Mouse (Mus musculus) ES-Bruce4 (cell line): ENCODE data around the gene Gm28048. TPM values are rescaled to one million over a fixed set of nuclear protein-coding genes. Genes with fewer than 3 reads are reported as not detected.
A peak's percentile ranks its signal among the peaks of the same experiment; 100 is the strongest.

Experiments
- H3K27ac ChIP-seq: 2 replicates; pipeline ENCODE4 v1.5.1; 2012; ENCODE audit warnings: low read length, inconsistent platforms; ENCODE audit not compliant: insufficient read depth
- H3K27me3 ChIP-seq: 2 replicates; pipeline ENCODE4 v1.6.1; 2012; ENCODE audit warnings: mild to moderate bottlenecking, low read length, inconsistent platforms; ENCODE audit not compliant: control insufficient read depth, poor library complexity, insufficient read depth, severe bottlenecking
- H3K36me3 ChIP-seq: 2 replicates; pipeline ENCODE4 v1.6.1; 2012; ENCODE audit warnings: inconsistent platforms, mild to moderate bottlenecking, low read length, moderate library complexity; ENCODE audit not compliant: control insufficient read depth, poor library complexity, insufficient read depth, severe bottlenecking
- H3K4me1 ChIP-seq: one replicate; pipeline ENCODE4 v1.8.1; 2011; ENCODE audit warnings: low read length; ENCODE audit not compliant: control insufficient read depth, insufficient read depth
- H3K4me3 ChIP-seq: 2 replicates; pipeline ENCODE4 v1.5.1; 2011; ENCODE audit warnings: low read depth, mild to moderate bottlenecking, low read length
- H3K9ac ChIP-seq: 2 replicates; pipeline ENCODE4 v1.6.1; 2012; ENCODE audit warnings: low read depth, mild to moderate bottlenecking, inconsistent platforms; ENCODE audit not compliant: poor library complexity, severe bottlenecking
- H3K9me3 ChIP-seq: replicated peaks from 2 replicates; pipeline ENCODE4 v1.6.1; 2012; ENCODE audit warnings: mild to moderate bottlenecking, low read length, inconsistent platforms; ENCODE audit not compliant: control insufficient read depth, poor library complexity, insufficient read depth, severe bottlenecking
- CTCF ChIP-seq: IDR thresholded peaks from one replicate; pipeline ENCODE4 v1.8.1; 2011; ENCODE audit warnings: low read depth, low read length
- EP300 ChIP-seq: IDR thresholded peaks from 2 replicates; pipeline ENCODE4 v1.6.1; 2011; ENCODE audit warnings: low read depth, low read length; ENCODE audit not compliant: insufficient read depth
- POLR2A ChIP-seq: IDR thresholded peaks from one replicate; pipeline ENCODE4 v1.8.1; 2011; ENCODE audit warnings: low read length; ENCODE audit not compliant: insufficient read depth
- polyA plus RNA-seq: library from polyadenylated mRNA; stranded (reverse); fragments of >200 nt; gene quantifications from 2 replicates; pipeline ENCODE4 v1.2.4, GENCODE M21; 2011; ENCODE audit warnings: low read depth; ENCODE audit not compliant: missing spikeins, insufficient read depth, insufficient read length

Gm28048 gene
- polyA plus RNA-seq, 1 experiment, result 33.6 TPM

DNA sequence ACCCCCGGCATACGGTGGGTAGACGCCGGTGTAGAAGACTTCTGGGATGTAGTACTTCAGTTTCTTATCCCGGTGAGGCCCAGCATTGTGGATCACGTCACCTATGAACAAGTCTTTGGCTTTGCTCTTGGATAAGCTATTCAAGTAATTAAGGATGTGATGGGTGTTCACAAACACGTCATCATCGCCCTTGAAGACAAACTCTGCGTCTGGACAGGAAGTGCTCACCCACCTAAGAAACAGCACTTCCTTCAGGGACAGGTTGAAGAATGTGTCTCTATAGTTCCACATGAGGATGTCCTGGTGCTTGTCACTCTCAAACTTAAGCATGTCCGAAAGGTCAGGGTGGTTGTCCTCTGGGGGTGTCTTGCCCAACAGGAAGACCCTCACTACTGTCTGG, 145.6 kb downstream of the Gm28048 start:
- H3K9me3 ChIP-seq, result no peaks in the 10 kb centered on the region
- no peak overlapping the region for H3K9ac ChIP-seq
- no peak overlapping the region for H3K4me3 ChIP-seq
- TF ChIP-seq CTCF (no peak), EP300 (no peak), POLR2A (no peak)
- H3K36me3 ChIP-seq, result peaks cover 34% of the 10 kb centered on the region
- no peaks in the 10 kb centered on the region for H3K4me1 ChIP-seq
- no peak overlapping the region for H3K27ac ChIP-seq
- no peaks in the 10 kb centered on the region for H3K27me3 ChIP-seq

DNA sequence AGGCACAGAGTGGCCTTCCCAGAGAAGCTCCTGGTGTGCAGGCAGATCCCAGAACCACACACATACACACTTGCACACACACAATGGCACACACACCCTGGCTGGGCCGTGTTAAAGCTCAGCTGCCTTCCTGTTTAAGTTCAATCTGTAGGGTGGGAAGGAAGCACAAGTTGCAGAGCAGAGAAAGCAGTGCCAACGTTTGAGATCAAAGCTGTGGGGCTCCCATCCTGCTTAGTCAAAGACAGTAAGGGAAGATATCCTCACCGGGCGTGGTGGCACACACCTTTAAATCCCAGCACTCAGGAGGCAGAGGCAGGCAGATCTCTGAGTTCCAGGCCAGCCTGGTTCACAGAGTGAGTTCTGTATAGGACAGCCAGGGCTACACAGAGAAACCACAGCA, 149.3 kb downstream of the Gm28048 start:
- H3K27ac ChIP-seq, result peak overlapping the region; percentile 8

DNA sequence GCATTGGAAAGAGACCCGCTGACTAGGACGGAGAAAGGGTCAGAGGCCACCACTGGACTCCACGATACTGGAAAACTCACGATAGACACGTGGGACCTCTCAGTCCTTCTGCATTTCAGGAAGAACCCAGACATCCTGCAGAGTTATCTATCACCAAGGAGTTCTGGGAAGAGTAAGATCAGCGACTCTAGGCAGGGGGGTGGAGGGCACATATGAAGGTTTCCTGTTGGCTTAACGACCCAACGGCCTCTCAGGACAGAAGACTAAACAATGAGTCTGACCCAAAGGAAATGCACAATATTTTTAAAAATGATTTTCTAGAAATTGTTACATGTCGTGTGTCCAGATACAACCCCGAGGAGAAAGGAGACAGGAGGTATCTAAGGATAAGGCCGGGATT, 150.0 kb downstream of the Gm28048 start:
- peak overlapping the region; percentile 8 for H3K27ac ChIP-seq

More for the DNA sequence above, 149.3 kb downstream of the Gm28048 start:
- Histone ChIP-seq H3K36me3 (peaks cover 25% of the 10 kb centered on the region), H3K9me3 (no peaks in the 10 kb centered on the region), H3K9ac (no peak overlapping the region), H3K4me3 (no peak overlapping the region), H3K27me3 (no peaks in the 10 kb centered on the region), H3K4me1 (peaks cover 4% of the 10 kb centered on the region)
- no peak for TF ChIP-seq EP300
- TF ChIP-seq POLR2A, result no peak

DNA sequence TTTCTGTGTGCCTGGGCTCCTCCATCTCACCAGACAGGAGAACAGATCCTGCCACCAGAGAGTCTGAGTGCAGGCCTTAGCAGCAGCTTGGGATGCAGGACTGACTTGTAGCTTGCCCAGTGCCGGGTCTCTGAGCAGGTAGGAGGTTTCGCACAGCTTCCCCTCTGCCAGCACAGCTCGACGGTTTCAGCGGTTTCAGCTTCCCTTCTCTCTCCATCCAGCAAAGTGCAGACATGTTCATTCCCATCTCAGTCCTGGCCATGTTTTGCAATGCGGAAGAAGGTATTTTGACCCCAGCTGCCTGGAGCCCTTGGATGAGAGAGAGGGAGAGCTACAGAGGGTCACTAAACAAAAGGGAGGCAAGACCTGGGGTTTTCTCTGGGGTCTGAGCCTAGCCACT, 151.2 kb downstream of the Gm28048 start:
- peaks cover 4% of the 10 kb centered on the region for H3K4me1 ChIP-seq
- TF ChIP-seq EP300 (no peak), POLR2A (no peak), CTCF (no peak)
- H3K9ac ChIP-seq, result peak overlapping the region; percentile 0; the same call in 1 of the 2 replicates
- peak overlapping the region; percentile 83 for H3K27ac ChIP-seq
- H3K9me3 ChIP-seq, result peaks cover 3% of the 10 kb centered on the region; the same call in 1 of the 2 replicates
- H3K4me3 ChIP-seq, result no peak overlapping the region
- H3K36me3 ChIP-seq, result peaks cover 12% of the 10 kb centered on the region
- no peaks in the 10 kb centered on the region for H3K27me3 ChIP-seq

More for the DNA sequence above, 150.0 kb downstream of the Gm28048 start:
- no peaks in the 10 kb centered on the region for H3K9me3 ChIP-seq
- H3K4me1 ChIP-seq, result peaks cover 4% of the 10 kb centered on the region
- H3K4me3 ChIP-seq, result no peak overlapping the region
- peaks cover 23% of the 10 kb centered on the region for H3K36me3 ChIP-seq
- no peaks in the 10 kb centered on the region for H3K27me3 ChIP-seq
- no peak overlapping the region for H3K9ac ChIP-seq
- TF ChIP-seq CTCF, result no peak
- no peak for TF ChIP-seq EP300
- TF ChIP-seq POLR2A, result no peak

DNA sequence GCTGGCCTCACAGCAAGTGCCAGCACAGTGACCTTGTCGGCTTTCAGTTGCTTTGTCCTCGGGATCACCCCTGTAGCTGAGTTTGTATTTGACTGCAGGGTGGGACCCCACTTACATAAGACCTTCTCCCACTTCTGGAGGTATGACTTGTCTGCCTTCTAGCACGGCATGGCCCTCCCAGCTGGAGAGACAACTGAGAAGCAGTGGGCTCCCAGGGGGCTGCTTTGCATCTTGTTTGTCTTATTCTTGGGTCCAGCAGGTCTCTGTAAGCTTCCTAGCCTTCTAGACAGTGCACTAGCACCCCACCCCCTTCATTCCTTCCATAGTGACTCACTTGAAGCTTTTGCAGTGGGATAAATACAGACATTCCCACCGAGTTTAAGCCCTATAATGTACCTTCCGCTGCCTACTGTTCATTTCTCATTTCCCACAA, 151.7 kb downstream of the Gm28048 start:
- Histone ChIP-seq H3K27me3 (no peaks in the 10 kb centered on the region), H3K36me3 (peaks cover 9% of the 10 kb centered on the region), H3K9me3 (peaks cover 5% of the 10 kb centered on the region; the same call in 1 of the 2 replicates), H3K27ac (peak overlapping the region; percentile 83), H3K4me3 (no peak overlapping the region), H3K4me1 (peaks cover 4% of the 10 kb centered on the region), H3K9ac (peak overlapping the region; percentile 0; the same call in 1 of the 2 replicates)
- TF ChIP-seq CTCF, result no peak
- TF ChIP-seq EP300, result peak; percentile 96

DNA sequence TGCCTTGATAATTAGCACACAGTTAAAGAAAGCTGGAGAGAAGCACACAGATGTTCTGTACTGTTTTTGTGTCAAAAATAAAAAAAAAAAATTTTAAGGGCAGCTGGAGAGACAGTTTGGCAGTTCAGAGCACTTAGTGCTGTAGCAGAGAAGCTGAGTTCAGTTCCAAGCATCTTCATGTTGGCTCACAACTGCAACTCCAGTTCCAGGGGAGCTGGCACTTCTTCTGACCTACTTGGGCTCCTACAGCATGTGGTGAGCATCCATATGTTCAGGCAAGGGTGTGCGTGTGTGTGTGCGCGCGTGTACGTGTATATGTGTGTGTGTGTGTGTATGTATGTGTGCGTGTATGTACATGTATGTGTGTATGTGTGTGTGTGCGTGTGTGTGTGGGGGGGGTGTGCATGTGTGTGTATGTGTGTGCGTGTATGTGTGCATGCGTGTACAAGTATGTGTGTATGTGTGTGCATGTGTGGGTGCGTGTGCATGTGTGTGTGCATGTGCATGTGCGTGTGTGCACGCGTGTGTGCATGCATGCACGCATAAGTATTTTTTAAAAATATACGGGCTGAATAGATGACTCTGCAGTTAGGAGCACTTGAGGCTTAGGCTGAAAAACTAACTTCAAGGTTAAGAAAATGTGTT, 152.8 kb downstream of the Gm28048 start:
- Histone ChIP-seq H3K4me3 (no peak overlapping the region), H3K4me1 (peaks cover 4% of the 10 kb centered on the region), H3K9ac (no peak overlapping the region), H3K27me3 (no peaks in the 10 kb centered on the region), H3K27ac (no peak overlapping the region), H3K9me3 (peaks cover 5% of the 10 kb centered on the region; the same call in 1 of the 2 replicates), H3K36me3 (peaks cover 3% of the 10 kb centered on the region)
- no peak for TF ChIP-seq POLR2A
- 0 out of 2 replicates have a peak, but pooled peaks have one; percentile 45 for TF ChIP-seq EP300
